Mouse (Mus musculus) liver, embryonic 12.5 days (tissue): ENCODE measurements around the gene Cd300a. TPM values are rescaled to one million over a fixed set of nuclear protein-coding genes. Genes with fewer than 3 reads are reported as not detected.
"Not testable (repeated sequence)": the region's sequence is repeated elsewhere in the genome, so short reads cannot be mapped to it uniquely, and the experiment has no call there.

Source experiments
- ATAC-seq: fragments of 200-750 bp; cut with Nextera tagmentation; 2 replicates; pipeline ENCODE4 v1.8.0; 2017; ENCODE audit warnings: moderate number of reproducible peaks, mild to moderate bottlenecking, moderate library complexity
- H3K27ac ChIP-seq: fragments of 300-500 bp; sonication (generic); 2 replicates; pipeline ENCODE4 v1.5.1; 2016; ENCODE audit warnings: mild to moderate bottlenecking
- H3K27me3 ChIP-seq: fragments of 300-500 bp; sonication (generic); replicated peaks from 2 replicates; pipeline ENCODE4 v1.6.1; 2016; ENCODE audit warnings: mild to moderate bottlenecking, moderate library complexity
- H3K36me3 ChIP-seq: fragments of 300-500 bp; sonication (generic); 2 replicates; pipeline ENCODE4 v1.6.1; 2016; ENCODE audit warnings: mild to moderate bottlenecking, moderate library complexity
- H3K4me1 ChIP-seq: fragments of 300-500 bp; sonication (generic); 2 replicates; pipeline ENCODE4 v1.6.1; 2016
- H3K4me2 ChIP-seq: fragments of 300-500 bp; sonication (generic); 2 replicates; pipeline ENCODE4 v1.6.1; 2016; ENCODE audit warnings: mild to moderate bottlenecking, moderate library complexity
- H3K4me3 ChIP-seq: fragments of 300-500 bp; sonication (generic); 2 replicates; pipeline ENCODE4 v1.5.1; 2016; ENCODE audit warnings: mild to moderate bottlenecking, moderate library complexity
- H3K9ac ChIP-seq: fragments of 300-500 bp; sonication (generic); 2 replicates; pipeline ENCODE4 v1.6.1; 2016; ENCODE audit warnings: mild to moderate bottlenecking, moderate library complexity
- H3K9me3 ChIP-seq: fragments of 300-500 bp; sonication (generic); replicated peaks from 2 replicates; pipeline ENCODE4 v1.6.1; 2016; ENCODE audit warnings: mild to moderate bottlenecking, moderate library complexity
- WGBS: fragments of 180-500 bp; shearing (Covaris S2); methylation state at CpG from one replicate; pipeline ENCODE4 v1.1.7; 2016; ENCODE audit not compliant: insufficient replicate concordance; 5-methylcytosine and 5-hydroxymethylcytosine counted together
- polyA plus RNA-seq: library from polyadenylated mRNA; unstranded; fragments of >200 nt; fragmentation: Nextera tagmentation; extraction: Ambion mirVana; gene quantifications from 2 replicates; pipeline ENCODE4 v1.2.1, GENCODE M21; 2016

The Cd300a gene
- polyA plus RNA-seq, 1 experiment from 2014 or later, result 4.6 TPM

- no peak overlapping the region for H3K4me3 ChIP-seq
- H3K27me3 ChIP-seq, result no peaks in the 10 kb centered on the region
- H3K4me2 ChIP-seq, result no peak overlapping the region
- no peak overlapping the region for H3K27ac ChIP-seq
- H3K9me3 ChIP-seq, result no peaks in the 10 kb centered on the region
- H3K4me1 ChIP-seq, result peaks cover 41% of the 10 kb centered on the region
- H3K9ac ChIP-seq, result no peak overlapping the region
- no peaks in the 10 kb centered on the region for H3K36me3 ChIP-seq
- ATAC-seq, result no peak
Observed at GRCm38 (mm10) chr11:114880185-114880584, 9.7 kb upstream of the Cd300a start.

GRCm38 (mm10) chr11:114880589-114880988 lies 9.3 kb upstream of the Cd300a start:
- Histone ChIP-seq H3K27me3 (no peaks in the 10 kb centered on the region), H3K36me3 (no peaks in the 10 kb centered on the region), H3K4me3 (no peak overlapping the region), H3K9ac (no peak overlapping the region), H3K9me3 (no peaks in the 10 kb centered on the region), H3K27ac (no peak overlapping the region), H3K4me2 (no peak overlapping the region), H3K4me1 (peaks cover 37% of the 10 kb centered on the region)
- no peak for ATAC-seq
- WGBS, result 0% methylated on average over 1 of the region's 1 CpGs

GRCm38 (mm10) chr11:114883251-114883789 lies 6.5 kb upstream of the Cd300a start:
- Histone ChIP-seq H3K4me1 (peaks cover 24% of the 10 kb centered on the region), H3K4me3 (no peak overlapping the region), H3K27ac (no peak overlapping the region), H3K9ac (no peak overlapping the region), H3K9me3 (no peaks in the 10 kb centered on the region), H3K36me3 (no peaks in the 10 kb centered on the region), H3K27me3 (0 out of 2 replicates have a peak, but pooled peaks cover 4% of the 10 kb centered on the region), H3K4me2 (no peak overlapping the region)
- 79% methylated on average over 4 of the region's 4 CpGs for WGBS
- no peak for ATAC-seq

- Histone ChIP-seq H3K27ac (peak overlapping the region; percentile 30; the same call in 1 of the 2 replicates), H3K9ac (no peak overlapping the region), H3K4me1 (peaks cover 24% of the 10 kb centered on the region), H3K27me3 (0 out of 2 replicates have a peak, but pooled peaks cover 4% of the 10 kb centered on the region), H3K36me3 (no peaks in the 10 kb centered on the region), H3K4me3 (no peak overlapping the region), H3K4me2 (no peak overlapping the region), H3K9me3 (no peaks in the 10 kb centered on the region)
- ATAC-seq, result no peak
- WGBS, result 51% methylated on average over 4 of the region's 4 CpGs
Observed at GRCm38 (mm10) chr11:114884380-114885100, 5.3 kb upstream of the Cd300a start.

- H3K36me3 ChIP-seq, result no peaks in the 10 kb centered on the region
- no peak for ATAC-seq
- H3K9me3 ChIP-seq, result no peaks in the 10 kb centered on the region
- peak overlapping the region; percentile 45; the same call in 1 of the 2 replicates for H3K27ac ChIP-seq
- H3K27me3 ChIP-seq, result 0 out of 2 replicates have a peak, but pooled peaks cover 4% of the 10 kb centered on the region
- 27% methylated on average over 5 of the region's 5 CpGs for WGBS
- peak overlapping the region; percentile 28 for H3K4me3 ChIP-seq
- peaks cover 19% of the 10 kb centered on the region for H3K4me1 ChIP-seq
- peak overlapping the region; percentile 9; the same call in 1 of the 2 replicates for H3K9ac ChIP-seq
- peak overlapping the region; percentile 51 for H3K4me2 ChIP-seq
Observed at GRCm38 (mm10) chr11:114890542-114890941, 701 bp downstream of the Cd300a start.

- Histone ChIP-seq H3K27ac (peak overlapping the region; percentile 73), H3K4me3 (no peak overlapping the region), H3K36me3 (no peaks in the 10 kb centered on the region), H3K4me2 (no peak overlapping the region), H3K27me3 (no peaks in the 10 kb centered on the region), H3K9me3 (no peaks in the 10 kb centered on the region), H3K4me1 (peaks cover 34% of the 10 kb centered on the region), H3K9ac (no peak overlapping the region)
- peak; percentile 91 for ATAC-seq
- 34% methylated on average over 3 of the region's 3 CpGs for WGBS
Observed at GRCm38 (mm10) chr11:114896085-114896484, 6.2 kb downstream of the Cd300a start.

- Histone ChIP-seq H3K4me3 (no peak overlapping the region), H3K4me2 (no peak overlapping the region), H3K27ac (no peak overlapping the region), H3K9ac (no peak overlapping the region), H3K36me3 (no peaks in the 10 kb centered on the region), H3K9me3 (no peaks in the 10 kb centered on the region), H3K27me3 (no peaks in the 10 kb centered on the region), H3K4me1 (peaks cover 34% of the 10 kb centered on the region)
- WGBS, result 44% methylated on average over 1 of the region's 1 CpGs
- no peak for ATAC-seq
Observed at GRCm38 (mm10) chr11:114898026-114898425, 8.2 kb downstream of the Cd300a start.

GRCm38 (mm10) chr11:114903224-114903623 lies 13.4 kb downstream of the Cd300a start:
- peaks cover 10% of the 10 kb centered on the region; the same call in 1 of the 2 replicates for H3K4me1 ChIP-seq
- ATAC-seq, result no peak
- H3K9ac ChIP-seq, result no peak overlapping the region
- no peak overlapping the region for H3K27ac ChIP-seq
- no peaks in the 10 kb centered on the region for H3K36me3 ChIP-seq
- no peak overlapping the region for H3K4me2 ChIP-seq
- 70% methylated on average over 4 of the region's 4 CpGs for WGBS
- no peaks in the 10 kb centered on the region for H3K9me3 ChIP-seq
- no peaks in the 10 kb centered on the region for H3K27me3 ChIP-seq
- H3K4me3 ChIP-seq, result no peak overlapping the region

- peak overlapping the region; percentile 27; the same call in 1 of the 2 replicates for H3K27ac ChIP-seq
- peak; percentile 76 for ATAC-seq
- peaks cover 13% of the 10 kb centered on the region; the same call in 1 of the 2 replicates for H3K4me1 ChIP-seq
- H3K4me3 ChIP-seq, result no peak overlapping the region
- no peak overlapping the region for H3K9ac ChIP-seq
- H3K36me3 ChIP-seq, result no peaks in the 10 kb centered on the region
- no peaks in the 10 kb centered on the region for H3K9me3 ChIP-seq
- H3K27me3 ChIP-seq, result no peaks in the 10 kb centered on the region
- WGBS, result 21% methylated on average over 4 of the region's 4 CpGs
- H3K4me2 ChIP-seq, result no peak overlapping the region
Observed at GRCm38 (mm10) chr11:114907567-114907966, 17.7 kb downstream of the Cd300a start.

- Histone ChIP-seq H3K4me1 (peaks cover 16% of the 10 kb centered on the region; the same call in 1 of the 2 replicates), H3K27ac (peak overlapping the region; percentile 27; the same call in 1 of the 2 replicates), H3K9me3 (no peaks in the 10 kb centered on the region), H3K4me3 (no peak overlapping the region), H3K27me3 (no peaks in the 10 kb centered on the region), H3K4me2 (no peak overlapping the region), H3K36me3 (no peaks in the 10 kb centered on the region), H3K9ac (no peak overlapping the region)
- ATAC-seq, result peak; percentile 21; the same call in 1 of the 2 replicates
- WGBS, result 32% methylated on average over 4 of the region's 4 CpGs
Observed at GRCm38 (mm10) chr11:114908086-114908485, 18.2 kb downstream of the Cd300a start.

GRCm38 (mm10) chr11:114909538-114909937 lies 19.7 kb downstream of the Cd300a start:
- H3K9me3 ChIP-seq, ATAC-seq, H3K36me3 ChIP-seq, H3K27ac ChIP-seq, H3K4me2 ChIP-seq, H3K4me3 ChIP-seq, H3K9ac ChIP-seq, H3K27me3 ChIP-seq: not testable (repeated sequence)
- peaks cover 21% of the 10 kb centered on the region; the same call in 1 of the 2 replicates for H3K4me1 ChIP-seq
- 22% methylated on average over 3 of the region's 3 CpGs for WGBS

- Histone ChIP-seq H3K9ac (no peak overlapping the region), H3K4me2 (no peak overlapping the region), H3K4me1 (peaks cover 15% of the 10 kb centered on the region; the same call in 1 of the 2 replicates), H3K36me3 (no peaks in the 10 kb centered on the region), H3K9me3 (no peaks in the 10 kb centered on the region), H3K27me3 (no peaks in the 10 kb centered on the region), H3K4me3 (no peak overlapping the region), H3K27ac (no peak overlapping the region)
- 2% methylated on average over 9 of the region's 9 CpGs for WGBS
- no peak for ATAC-seq
Observed at GRCm38 (mm10) chr11:114912847-114913246, 23.0 kb downstream of the Cd300a start.
